Mouse (Mus musculus) lung, postnatal 36 days (tissue): ENCODE results near the gene Wdhd1.

Experiments
- DNase-seq: peaks from one replicate; pipeline ENCODE4 v3.0.0; 2022; ENCODE audit warnings: mixed read lengths

Wdhd1 gene

DNA sequence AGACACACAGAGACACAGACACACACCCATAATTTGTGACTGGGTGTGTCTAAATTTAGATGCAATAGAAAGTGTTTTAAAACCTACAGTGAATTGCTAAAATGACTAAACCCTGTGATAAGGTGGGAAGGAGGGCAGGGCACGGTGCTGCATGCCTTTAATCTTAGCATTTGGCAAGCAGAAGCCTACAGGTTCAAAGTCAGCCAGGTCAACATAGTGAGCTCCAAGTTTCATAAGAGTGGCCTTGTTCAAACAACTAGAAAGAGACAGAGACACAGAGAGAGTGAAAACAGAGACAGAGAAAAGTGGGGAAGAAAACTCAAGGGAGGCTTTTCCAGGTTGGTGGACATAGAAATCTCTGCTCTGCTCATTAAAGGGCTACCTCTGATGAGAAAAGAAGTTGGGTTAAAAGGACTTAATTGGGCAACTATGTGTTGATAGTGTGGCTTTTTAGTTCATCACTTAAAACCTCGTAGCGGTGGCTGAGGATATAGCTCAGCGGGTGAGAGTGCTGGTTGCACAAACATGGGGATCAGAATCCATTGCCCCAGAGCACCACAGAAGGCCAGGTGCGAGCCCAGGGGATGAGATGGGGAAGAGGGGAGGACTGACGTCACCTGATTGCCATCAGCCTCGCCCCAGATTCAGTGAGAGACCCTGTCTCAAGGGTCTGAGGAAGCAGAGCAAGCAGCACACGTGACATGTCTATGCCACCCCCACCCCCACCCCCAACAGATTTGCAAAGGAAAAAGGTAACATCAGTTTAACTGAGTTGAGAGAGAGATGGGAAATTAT, 56.2 kb downstream of the Wdhd1 start:
- DNase-seq: no peak

- no peak for DNase-seq
Measured at GRCm38 (mm10) chr14:47218766-47219606, 57.7 kb downstream of the Wdhd1 start.

DNA sequence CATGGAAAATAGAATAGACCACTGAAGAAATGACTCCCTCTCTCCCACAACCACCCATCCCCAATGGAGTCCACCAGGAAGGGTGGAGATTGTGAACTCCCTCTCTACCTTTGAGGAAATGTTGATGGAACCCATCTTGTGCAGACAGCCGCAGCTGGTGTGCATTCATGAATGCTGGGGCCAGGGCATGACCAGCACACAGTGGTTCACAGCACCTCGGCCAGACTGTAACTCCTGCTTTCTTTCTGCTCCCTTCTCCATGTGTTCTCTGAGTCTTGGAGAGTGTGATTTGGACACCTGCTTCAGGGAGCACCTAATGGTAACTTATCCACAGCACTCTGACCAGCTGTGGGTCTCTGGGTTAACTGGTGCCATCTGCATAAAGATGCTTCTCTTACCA, 60.1 kb downstream of the Wdhd1 start:
- DNase-seq: no peak

- no peak for DNase-seq
Measured at GRCm38 (mm10) chr14:47214367-47214766, 62.3 kb downstream of the Wdhd1 start.

- no peak for DNase-seq
Measured at GRCm38 (mm10) chr14:47213305-47213704, 63.4 kb downstream of the Wdhd1 start.

GRCm38 (mm10) chr14:47209669-47210164, 66.9 kb downstream of the Wdhd1 start:
- DNase-seq: no peak

DNA sequence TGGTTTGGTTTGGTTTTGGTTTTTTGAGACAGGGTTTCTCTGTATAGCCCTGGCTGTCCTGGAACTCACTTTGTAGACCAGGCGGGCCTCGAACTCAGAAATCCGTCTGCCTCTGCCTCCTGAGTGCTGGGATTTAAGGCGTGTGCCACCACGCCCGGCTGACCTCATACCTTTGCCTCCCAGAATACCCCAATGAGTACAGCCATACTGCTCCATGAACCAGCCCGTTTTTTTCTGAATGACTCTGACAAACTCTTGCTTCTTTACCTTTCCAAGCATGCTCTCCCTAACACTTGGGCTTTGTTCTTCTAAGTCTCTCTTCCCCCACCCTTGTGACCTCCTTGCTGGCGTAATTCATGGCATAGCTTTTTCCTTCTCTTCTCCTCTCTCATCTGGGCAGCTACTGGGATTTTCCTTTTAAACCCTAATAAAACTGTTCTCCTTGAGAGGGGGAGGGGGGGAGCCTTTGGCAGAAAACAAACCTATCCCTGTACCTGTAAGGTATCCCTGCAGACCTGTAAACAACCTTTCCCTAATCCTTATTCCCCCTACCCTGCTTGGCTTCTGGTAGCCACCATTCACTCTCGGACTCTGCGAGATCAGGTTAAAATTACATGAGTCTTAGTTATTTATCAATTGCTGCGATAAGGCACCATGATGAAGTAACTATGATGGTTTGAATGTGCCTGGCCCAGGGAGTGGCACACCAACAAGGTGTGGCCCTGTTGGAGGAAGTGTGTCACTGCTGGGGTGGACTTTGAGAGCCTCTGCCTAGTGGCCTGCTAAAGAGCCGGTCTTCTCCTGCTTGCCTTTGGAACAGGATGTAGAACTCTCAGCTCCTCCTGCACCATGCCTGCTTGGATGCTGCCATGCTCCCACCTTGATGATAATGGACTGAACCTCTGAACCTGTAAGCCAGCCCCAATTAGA, 67.8 kb downstream of the Wdhd1 start:
- DNase-seq: no peak

DNA sequence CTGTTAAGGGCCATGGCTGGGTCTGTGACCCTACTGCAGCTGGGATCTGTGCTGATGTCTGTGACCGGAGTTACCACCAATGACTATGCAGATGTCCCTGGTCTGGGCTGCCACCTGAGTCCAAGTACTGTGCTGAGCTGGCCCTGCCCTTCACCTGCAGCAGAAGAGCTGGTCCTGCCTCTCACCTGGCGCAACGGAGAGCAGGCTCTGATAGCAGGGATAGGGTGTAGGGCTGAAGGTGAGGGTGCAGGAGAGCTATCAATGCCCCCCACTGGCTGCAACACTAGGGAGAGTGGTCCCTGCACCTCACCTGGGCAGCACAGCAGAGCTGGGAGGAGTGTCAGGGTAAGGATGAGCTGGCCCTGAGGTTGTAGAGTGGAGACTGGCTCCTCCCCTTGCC, 70.1 kb downstream of the Wdhd1 start:
- DNase-seq: no peak

GRCm38 (mm10) chr14:47205270-47205972, 71.2 kb downstream of the Wdhd1 start:
- DNase-seq: no peak

GRCm38 (mm10) chr14:47197340-47197739, 79.3 kb downstream of the Wdhd1 start:
- DNase-seq: no peak

DNA sequence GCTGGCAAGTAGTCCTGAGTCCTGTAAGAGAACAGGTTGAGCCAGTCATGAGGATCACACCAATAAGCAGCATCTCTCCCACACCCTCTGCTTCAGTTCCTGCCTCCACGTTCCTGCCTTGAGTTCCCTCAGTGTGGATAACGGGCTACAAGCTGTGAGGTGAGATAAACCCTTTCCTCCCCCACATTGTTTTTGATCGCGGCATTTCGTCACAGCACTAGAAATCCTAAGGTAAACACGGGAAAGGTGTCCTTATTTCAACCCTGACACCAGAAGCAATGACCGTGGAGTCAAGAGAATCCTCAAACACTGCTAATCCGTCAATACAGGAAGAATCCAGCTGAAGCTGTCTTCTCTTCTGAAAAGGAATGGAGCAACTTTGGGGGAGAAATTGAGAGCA, 79.9 kb downstream of the Wdhd1 start:
- no peak for DNase-seq

DNA sequence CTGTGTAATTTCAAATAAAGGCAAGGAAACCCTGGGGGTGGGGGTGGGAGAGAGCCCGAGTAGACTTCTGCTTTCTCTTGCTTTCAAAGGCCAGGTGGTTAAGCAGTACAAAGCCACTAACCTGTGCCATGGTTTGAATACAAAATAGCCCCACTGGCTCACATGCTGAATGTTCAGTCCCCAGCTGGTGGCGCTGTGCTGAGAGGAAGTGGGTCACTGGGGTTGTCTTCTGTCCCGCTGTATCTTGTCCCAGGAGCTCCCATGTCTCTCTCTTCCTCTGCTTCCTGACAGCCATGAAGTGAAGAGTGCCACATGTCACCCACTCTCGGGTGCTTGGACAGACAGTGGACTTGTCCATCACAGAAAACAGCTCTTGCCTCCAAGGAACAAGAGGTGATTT, 82.6 kb downstream of the Wdhd1 start:
- DNase-seq: peak; percentile 28

GRCm38 (mm10) chr14:47193506-47193905, 83.2 kb downstream of the Wdhd1 start:
- no peak for DNase-seq

DNA sequence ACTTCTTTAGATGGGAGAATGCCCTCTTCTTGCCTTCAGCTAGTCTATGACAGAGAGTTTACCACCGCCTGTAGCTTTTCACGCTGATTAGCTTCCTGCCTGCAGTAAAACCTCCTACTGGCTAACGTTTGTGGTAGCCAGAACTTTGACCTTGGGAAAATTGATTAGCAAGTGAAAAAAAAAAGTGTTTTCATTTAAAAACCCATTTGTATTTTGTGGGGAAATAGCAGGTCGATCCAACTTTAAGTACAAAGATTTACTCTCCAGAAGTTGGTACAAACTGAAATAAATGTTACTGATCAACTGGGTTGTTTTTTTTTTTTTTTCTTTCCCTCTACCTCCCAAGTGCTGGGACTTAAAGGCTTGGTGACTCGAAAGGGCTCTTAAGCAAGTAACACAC, 84.8 kb downstream of the Wdhd1 start:
- no peak for DNase-seq
